Mouse (Mus musculus) forebrain, embryonic 16.5 days (tissue): ENCODE results near the gene Stx1b. TPM values are rescaled to one million over a fixed set of nuclear protein-coding genes. Genes with fewer than 3 reads are reported as not detected.

ENCODE experiments used
- ATAC-seq: fragments of 200-750 bp; cut with Nextera tagmentation; 2 replicates; pipeline ENCODE4 v1.8.0; 2017; ENCODE audit warnings: mild to moderate bottlenecking, moderate library complexity
- H3K27ac ChIP-seq: fragments of 300-500 bp; sonication (generic); 2 replicates; pipeline ENCODE4 v1.5.1; 2014; ENCODE audit warnings: low read length, control low read depth
- H3K27me3 ChIP-seq: fragments of 300-500 bp; sonication (generic); replicated peaks from 2 replicates; pipeline ENCODE4 v1.6.1; 2014; ENCODE audit warnings: low read length; ENCODE audit not compliant: control insufficient read depth, insufficient read depth
- H3K36me3 ChIP-seq: fragments of 300-500 bp; sonication (generic); 2 replicates; pipeline ENCODE4 v1.6.1; 2014; ENCODE audit not compliant: control insufficient read depth, insufficient read depth
- H3K4me1 ChIP-seq: fragments of 300-500 bp; sonication (generic); replicated peaks from 2 replicates; pipeline ENCODE4 v1.6.1; 2014; ENCODE audit warnings: low read length; ENCODE audit not compliant: control insufficient read depth, insufficient read depth
- H3K4me2 ChIP-seq: fragments of 300-500 bp; sonication (generic); 2 replicates; pipeline ENCODE4 v1.6.1; 2014; ENCODE audit warnings: mild to moderate bottlenecking, low read length, control low read depth
- H3K4me3 ChIP-seq: fragments of 300-500 bp; sonication (generic); replicated peaks from 2 replicates; pipeline ENCODE4 v1.5.1; 2014; ENCODE audit warnings: mild to moderate bottlenecking, low read length, control low read depth
- H3K9ac ChIP-seq: fragments of 300-500 bp; sonication (generic); replicated peaks from 2 replicates; pipeline ENCODE4 v1.6.1; 2014; ENCODE audit warnings: low read depth, low read length, control low read depth
- H3K9me3 ChIP-seq: fragments of 300-500 bp; sonication (generic); 2 replicates; pipeline ENCODE4 v1.6.1; 2016; ENCODE audit warnings: low read length; ENCODE audit not compliant: control insufficient read depth
- WGBS: fragments of 180-500 bp; shearing (Covaris S2); extraction: QIAGEN DNeasy Blood & Tissue Kit; methylation state at CpG from one replicate; pipeline ENCODE4 v1.1.7; 2014; 5-methylcytosine and 5-hydroxymethylcytosine counted together
- polyA plus RNA-seq: library from polyadenylated mRNA; unstranded; fragments of >200 nt; fragmentation: Nextera tagmentation; extraction: Ambion mirVana; gene quantifications from 2 replicates; pipeline ENCODE4 v1.2.1, GENCODE M21; 2015

Gene Stx1b
- polyA plus RNA-seq, 1 experiment from 2014 or later, result 50.8 TPM

- Histone ChIP-seq H3K4me2 (no peak overlapping the region), H3K27me3 (no peaks in the 10 kb centered on the region), H3K27ac (no peak overlapping the region), H3K9me3 (no peaks in the 10 kb centered on the region), H3K9ac (no peak overlapping the region), H3K4me1 (peaks cover 27% of the 10 kb centered on the region), H3K4me3 (no peak overlapping the region), H3K36me3 (peaks cover 3% of the 10 kb centered on the region)
- ATAC-seq, result no peak
- 94% methylated on average over 1 of the region's 1 CpGs for WGBS
Measured at GRCm38 (mm10) chr7:127772557-127772956, 51.8 kb downstream of the Stx1b start.

DNA sequence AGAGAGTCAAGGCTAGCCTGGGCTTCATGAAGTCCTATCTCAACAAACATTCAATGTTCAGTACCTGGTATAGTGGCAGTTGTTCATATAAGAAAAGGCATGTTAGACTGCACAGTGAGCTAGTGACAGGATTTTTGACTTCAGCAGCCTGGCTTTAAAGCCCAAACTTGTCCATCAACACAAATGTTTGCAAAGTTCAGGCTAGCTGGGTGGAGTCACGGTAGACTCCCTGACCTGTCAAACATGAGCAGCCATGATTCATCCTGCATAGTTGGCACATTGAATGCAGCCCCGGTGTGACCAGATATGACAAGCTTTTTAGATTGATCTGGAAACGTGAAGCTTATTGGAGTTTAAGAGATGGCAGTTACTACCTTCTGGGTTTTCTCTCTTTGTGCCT is 52.3 kb downstream of the Stx1b start:
- no peak overlapping the region for H3K4me2 ChIP-seq
- WGBS, result 82% methylated on average over 3 of the region's 3 CpGs
- H3K27ac ChIP-seq, result no peak overlapping the region
- H3K9ac ChIP-seq, result no peak overlapping the region
- H3K4me3 ChIP-seq, result no peak overlapping the region
- H3K36me3 ChIP-seq, result peaks cover 6% of the 10 kb centered on the region
- no peak for ATAC-seq
- peaks cover 27% of the 10 kb centered on the region for H3K4me1 ChIP-seq
- no peaks in the 10 kb centered on the region for H3K27me3 ChIP-seq
- no peaks in the 10 kb centered on the region for H3K9me3 ChIP-seq

GRCm38 (mm10) chr7:127771262-127771661 is 53.1 kb downstream of the Stx1b start:
- no peak overlapping the region for H3K4me3 ChIP-seq
- no peaks in the 10 kb centered on the region for H3K9me3 ChIP-seq
- WGBS, result 71% methylated on average over 5 of the region's 5 CpGs
- no peak overlapping the region for H3K4me2 ChIP-seq
- H3K36me3 ChIP-seq, result peaks cover 9% of the 10 kb centered on the region
- no peak for ATAC-seq
- H3K9ac ChIP-seq, result no peak overlapping the region
- no peaks in the 10 kb centered on the region for H3K27me3 ChIP-seq
- no peak overlapping the region for H3K27ac ChIP-seq
- H3K4me1 ChIP-seq, result peaks cover 27% of the 10 kb centered on the region

- peak overlapping the region; percentile 53 for H3K4me3 ChIP-seq
- whole genome bisulfite sequencing, result 4% methylated on average over 27 of the region's 27 CpGs
Measured at GRCm38 (mm10) chr7:127770039-127770905, 54.1 kb downstream of the Stx1b start.

DNA sequence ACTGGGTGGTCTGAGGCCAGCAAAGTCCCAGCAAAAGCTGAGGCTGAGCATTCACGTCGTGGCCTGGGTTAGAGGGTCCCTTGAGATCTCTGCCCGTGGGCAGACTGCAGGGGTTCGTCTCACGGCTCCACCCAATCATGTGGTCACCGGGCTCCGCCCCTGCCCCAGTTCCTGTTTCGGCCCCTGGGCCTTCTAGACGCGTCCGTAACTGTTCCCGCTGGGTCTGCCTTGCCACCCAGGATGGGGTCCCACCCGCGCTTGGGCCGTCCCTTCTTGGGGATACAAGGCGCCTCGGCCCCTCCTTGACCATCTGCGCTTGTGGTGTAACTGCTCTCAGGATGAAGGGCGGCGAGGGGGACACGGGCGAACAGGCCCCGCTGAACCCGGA is 54.7 kb downstream of the Stx1b start, which contains the start of gene Orai3:
Orai3 (plus strand) TSS at position 165 of the 388 bp plus-strand sequence.
- Histone ChIP-seq H3K9me3 (no peaks in the 10 kb centered on the region), H3K4me1 (peaks cover 24% of the 10 kb centered on the region), H3K4me2 (peak within 1 kb of the TSS; percentile 72), H3K27me3 (no peaks in the 10 kb centered on the region), H3K4me3 (peak within 1 kb of the TSS; percentile 53), H3K27ac (peak within 1 kb of the TSS; percentile 68), H3K9ac (peak within 1 kb of the TSS; percentile 71), H3K36me3 (peaks cover 19% of the 10 kb centered on the region)
- under 1% methylated on average over 24 of the region's 24 CpGs for WGBS
- ATAC-seq, result peak; percentile 52

More at GRCm38 (mm10) chr7:127770039-127770905, 54.1 kb downstream of the Stx1b start:
- H3K36me3 ChIP-seq, result peaks cover 16% of the 10 kb centered on the region
- no peaks in the 10 kb centered on the region for H3K9me3 ChIP-seq
- peak overlapping the region; percentile 68 for H3K27ac ChIP-seq
- no peaks in the 10 kb centered on the region for H3K27me3 ChIP-seq
- ATAC-seq, result peak; percentile 19
- H3K4me2 ChIP-seq, result peak overlapping the region; percentile 72
- H3K4me1 ChIP-seq, result peaks cover 24% of the 10 kb centered on the region
- H3K9ac ChIP-seq, result peak overlapping the region; percentile 71

DNA sequence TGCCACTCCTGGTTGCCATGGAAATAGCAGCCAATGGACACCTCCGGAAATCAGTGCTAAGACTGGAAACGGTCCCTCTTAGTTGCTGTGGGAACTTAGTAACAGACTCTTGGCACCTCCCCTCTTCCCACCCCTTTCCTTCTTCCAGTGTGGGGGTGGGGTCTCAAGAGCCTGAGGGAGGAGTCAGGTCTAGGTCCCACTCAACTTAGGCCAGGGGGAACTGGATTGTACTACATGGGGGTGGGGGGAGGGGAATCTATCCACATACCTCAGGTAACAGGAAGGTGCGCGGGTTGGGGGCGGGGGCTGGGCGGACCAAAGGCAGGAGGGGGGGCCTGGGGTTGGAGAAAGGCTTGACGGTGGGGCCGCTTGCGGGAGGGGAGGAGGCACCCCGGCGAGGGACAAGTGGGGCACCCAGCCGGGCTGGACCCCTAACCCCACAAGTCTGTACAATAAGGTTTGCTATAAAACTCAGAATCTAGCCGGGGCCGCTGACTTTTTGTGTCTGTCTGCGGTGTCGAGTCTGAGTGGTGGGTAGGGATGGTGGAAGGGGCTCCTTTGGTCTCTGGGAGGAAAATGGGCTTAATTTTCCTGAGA is 55.3 kb downstream of the Stx1b start:
- Histone ChIP-seq H3K27ac (peak overlapping the region; percentile 68), H3K4me2 (peak overlapping the region; percentile 72), H3K4me3 (peak overlapping the region; percentile 53), H3K4me1 (peaks cover 24% of the 10 kb centered on the region), H3K9me3 (no peaks in the 10 kb centered on the region), H3K9ac (peak overlapping the region; percentile 71), H3K27me3 (no peaks in the 10 kb centered on the region), H3K36me3 (peaks cover 21% of the 10 kb centered on the region)
- peak; percentile 90 for ATAC-seq
- whole genome bisulfite sequencing, result under 1% methylated on average over 16 of the region's 16 CpGs

GRCm38 (mm10) chr7:127768346-127768996 is 55.9 kb downstream of the Stx1b start:
- H3K4me1 ChIP-seq, result peaks cover 24% of the 10 kb centered on the region
- H3K4me2 ChIP-seq, result peak overlapping the region; percentile 16; the same call in 1 of the 2 replicates
- H3K36me3 ChIP-seq, result peaks cover 26% of the 10 kb centered on the region
- no peaks in the 10 kb centered on the region for H3K9me3 ChIP-seq
- no peaks in the 10 kb centered on the region for H3K27me3 ChIP-seq
- no peak overlapping the region for H3K9ac ChIP-seq
- no peak for ATAC-seq
- 47% methylated on average over 13 of the region's 13 CpGs for WGBS
- no peak overlapping the region for H3K27ac ChIP-seq
- H3K4me3 ChIP-seq, result no peak overlapping the region

GRCm38 (mm10) chr7:127767671-127768345 is 56.5 kb downstream of the Stx1b start:
- Histone ChIP-seq H3K27ac (no peak overlapping the region), H3K9me3 (no peaks in the 10 kb centered on the region), H3K27me3 (no peaks in the 10 kb centered on the region), H3K4me1 (peaks cover 24% of the 10 kb centered on the region), H3K36me3 (peaks cover 29% of the 10 kb centered on the region), H3K4me3 (no peak overlapping the region), H3K4me2 (no peak overlapping the region), H3K9ac (no peak overlapping the region)
- 93% methylated on average over 19 of the region's 19 CpGs for WGBS
- no peak for ATAC-seq
